In the genomic region with DNA sequence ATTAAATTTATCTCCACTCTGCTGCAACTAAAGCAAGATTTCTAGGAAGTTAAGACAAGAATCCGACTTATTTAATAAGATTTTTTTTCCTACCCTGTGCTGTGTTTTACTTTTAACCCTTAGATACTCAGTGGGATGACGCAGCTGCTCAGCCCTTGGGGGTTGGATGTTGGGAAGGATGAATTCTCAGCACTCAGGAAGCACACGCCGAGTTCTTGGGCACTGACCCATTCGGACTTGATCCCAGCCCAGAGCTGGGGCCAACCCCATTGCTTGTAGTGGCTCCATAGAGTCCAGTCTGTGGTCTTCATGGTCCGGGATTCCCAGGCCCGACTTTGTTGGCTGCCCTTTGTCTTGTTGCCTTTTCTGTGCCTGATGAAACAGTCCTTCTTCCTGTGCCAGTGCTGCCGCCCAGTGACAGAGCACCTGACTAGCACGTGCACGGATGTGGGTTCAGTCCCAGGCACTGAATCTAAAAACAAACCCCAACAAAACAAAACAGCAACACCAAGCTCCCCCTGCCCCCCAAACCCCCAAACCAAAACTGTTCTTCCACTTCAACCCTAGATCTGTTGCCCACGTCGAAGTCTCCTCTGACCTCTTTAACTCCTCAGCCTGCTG, we compare ENCODE assay signal across 8 mouse cellular contexts. TPM values are rescaled to one million over a fixed set of nuclear protein-coding genes. Genes with fewer than 3 reads are reported as not detected.
DNase-seq lines count a peak whose midpoint lies in the region; ATAC-seq and TF ChIP-seq lines count a peak whose summit lies in the region.

No protein-coding gene starts in this region.

- H3K27me3 ChIP-seq in MEL (ENCODE audit: control insufficient read depth in 1 of 2, insufficient read depth in 2 of 2, low read length in 2 of 2), result no peaks in the 10 kb centered on the region
- no peaks in the 10 kb centered on the region for H3K27me3 ChIP-seq in heart, embryonic 16.5 days (ENCODE audit: control insufficient read depth, insufficient read depth, low read length)
- H3K27me3 ChIP-seq in limb, embryonic 10.5 days (ENCODE audit: low read depth, poor library complexity, severe bottlenecking), result no peaks in the 10 kb centered on the region

- no peak overlapping the region for H3K27ac ChIP-seq in MEL (ENCODE audit: control insufficient read depth, low read depth, low read length)
- H3K27ac ChIP-seq in heart, embryonic 16.5 days (ENCODE audit: low read length), result peak overlapping the region; percentile 89
- 0 out of 2 replicates have a peak overlapping the region, but pooled peaks have one; percentile 26 for H3K27ac ChIP-seq in limb, embryonic 10.5 days

- H3K36me3 ChIP-seq in MEL (ENCODE audit: control insufficient read depth in 1 of 2, insufficient read depth in 2 of 2, low read length in 2 of 2), result peaks cover 35 to 62% of the 10 kb centered on the region in 2 experiments
- H3K36me3 ChIP-seq in heart, embryonic 16.5 days (ENCODE audit: control insufficient read depth, insufficient read depth), result no peaks in the 10 kb centered on the region
- H3K36me3 ChIP-seq in limb, embryonic 10.5 days, result no peaks in the 10 kb centered on the region

- peak overlapping the region; percentile 42; the same call in 1 of the 2 replicates for H3K4me2 ChIP-seq in heart, embryonic 16.5 days (ENCODE audit: low read depth, low read length)

- H3K4me1 ChIP-seq in MEL (ENCODE audit: control insufficient read depth in 1 of 2, insufficient read depth in 2 of 2, low read length in 2 of 2), result peaks cover 16 to 38% of the 10 kb centered on the region in 2 experiments
- H3K4me1 ChIP-seq in heart, embryonic 16.5 days (ENCODE audit: control insufficient read depth, insufficient read depth, low read length), result peaks cover 45% of the 10 kb centered on the region
- peaks cover 29% of the 10 kb centered on the region for H3K4me1 ChIP-seq in limb, embryonic 10.5 days

- TF ChIP-seq CTCF in MEL (IDR thresholded peaks at IDR 0.05 in 2 of 3, conservative IDR thresholded peaks at IDR 0.05 in 1 of 3; ENCODE audit: control insufficient read depth in 1 of 3, insufficient read depth in 1 of 3, low read depth in 2 of 3, low read length in 3 of 3, poor library complexity in 1 of 3, severe bottlenecking in 1 of 3), result peak in 2 of 3 experiments; percentile 36 to 45; a peak in 4 of 6 replicates

- TF ChIP-seq POLR2A in MEL (IDR thresholded peaks at IDR 0.05; ENCODE audit: control insufficient read depth in 1 of 2, insufficient read depth in 1 of 2, low read depth in 1 of 2, low read length in 2 of 2, poor library complexity in 1 of 2), result no peak; a peak in 1 of 4 replicates

- no peak overlapping the region for H3K4me3 ChIP-seq in MEL (ENCODE audit: control insufficient read depth in 1 of 2, insufficient read depth in 1 of 2, low read depth in 2 of 2, low read length in 2 of 2)
- H3K4me3 ChIP-seq in heart, embryonic 16.5 days (ENCODE audit: low read length), result no peak overlapping the region; the same call in 1 of the 2 replicates
- no peak overlapping the region for H3K4me3 ChIP-seq in limb, embryonic 10.5 days

- H3K79me2 ChIP-seq in MEL (ENCODE audit: control insufficient read depth, insufficient read depth, low read length, poor library complexity), result peaks cover 68% of the 10 kb centered on the region

- peak; percentile 58; the same call in 1 of the 2 replicates for ATAC-seq in heart, embryonic 16.5 days (replicated peaks; ENCODE audit: extremely low read depth, insufficient read depth, low FRiP score)

- TF ChIP-seq EP300 in MEL (IDR thresholded peaks at IDR 0.05; ENCODE audit: low read depth in 1 of 2, low read length in 2 of 2), result 0 out of 4 replicates have a peak, but pooled peaks of 1 of the 2 experiments have one; percentile 28

- peak; percentile 76 for DNase-seq in layer of hippocampus, adult 11-12 months (ENCODE audit: low spot score)
- no peak for DNase-seq in layer of hippocampus, adult 8-10 months (ENCODE audit: low spot score in 2 of 2)
- peak; percentile 24 for DNase-seq in MEL (ENCODE audit: low read depth, low spot score)
- peak; percentile 32 for DNase-seq in embryo, embryonic 10.5 days (ENCODE audit: low spot score)
- DNase-seq in limb, embryonic 10.5 days (ENCODE audit: low spot score), result no peak
- DNase-seq in naive thymus-derived CD4-positive, alpha-beta T cell, adult 2 months (ENCODE audit: low read depth), result peak; percentile 92
- peak; percentile 90 for DNase-seq in thymus, postnatal 25 days

- peak; percentile 27 for TF ChIP-seq RAD21 in MEL (IDR thresholded peaks at IDR 0.05; ENCODE audit: low read depth, low read length)

- no peaks in the 10 kb centered on the region for H3K9me3 ChIP-seq in MEL (replicated peaks; ENCODE audit: insufficient read depth, low read length)
- H3K9me3 ChIP-seq in heart, embryonic 16.5 days (replicated peaks; ENCODE audit: control insufficient read depth, low read length), result no peaks in the 10 kb centered on the region
- H3K9me3 ChIP-seq in limb, embryonic 10.5 days (replicated peaks), result no peaks in the 10 kb centered on the region

- WGBS in heart, embryonic 16.5 days, result 29% methylated on average over 12 of the region's 12 CpGs
- 46% methylated on average over 12 of the region's 12 CpGs for WGBS in limb, embryonic 10.5 days

- no peak overlapping the region for H3K9ac ChIP-seq in MEL (ENCODE audit: control insufficient read depth, low read depth, low read length, poor library complexity, severe bottlenecking)
- H3K9ac ChIP-seq in heart, embryonic 16.5 days (ENCODE audit: low read length), result 0 out of 2 replicates have a peak overlapping the region, but pooled peaks have one; percentile 38

TF ChIP-seq in MEL, 35 proteins besides CTCF, POLR2A, EP300 and RAD21:
- TF ChIP-seq MEF2A (IDR thresholded peaks at IDR 0.05; ENCODE audit: extremely low read depth, insufficient replicate concordance, low read depth, low read length, poor library complexity, severe bottlenecking) (no peak), BHLHE40 (IDR thresholded peaks at IDR 0.05; ENCODE audit: borderline replicate concordance, low read depth, low read length) (peak; percentile 17; the same call in 1 of the 2 replicates), TCF12 (IDR thresholded peaks at IDR 0.05; ENCODE audit: low read depth, low read length) (no peak), MAX (IDR thresholded peaks at IDR 0.05; ENCODE audit: low read length) (no peak), ZNF384 (IDR thresholded peaks at IDR 0.05; ENCODE audit: low read depth, low read length) (0 out of 2 replicates have a peak, but pooled peaks have one; percentile 18), SMC3 (IDR thresholded peaks at IDR 0.05; ENCODE audit: low read depth, low read length) (peak; percentile 18; the same call in 1 of the 2 replicates)
TF ChIP-seq in MEL: peak in this region for 3.

RNA-seq across cellular contexts. Expression of gene Mbnl1, which starts 43.5 kb away (rescaled TPM):
- total RNA-seq in layer of hippocampus, adult 8-10 months (2022), result 100 to 1,000 TPM; 160 to 169 (median 162) TPM
- total RNA-seq in MEL (2012; rRNA removed), result 323 and 341 TPM in 2 replicates
- polyA plus RNA-seq in MEL (2012; ENCODE audit: insufficient read depth in 1 of 2, insufficient read length in 2 of 2, low read depth in 1 of 2, low replicate concordance in 2 of 2, missing spikeins in 1 of 2), result 100 to 1,000 TPM; 250 to 371 TPM
- 86.0 and 92.8 TPM in 2 replicates for polyA plus RNA-seq in heart, embryonic 16.5 days (2015; fragmentation: Nextera tagmentation; extraction: Ambion mirVana)
- polyA plus RNA-seq in limb, embryonic 10.5 days (2016; fragmentation: Nextera tagmentation; extraction: Ambion mirVana), result 51.2 and 53.1 TPM in 2 replicates

Comparison
In these comparisons a context has a peak if more than half of its experiments do, and no peak if none do; other contexts are left out.
1. DNase-seq: peak in layer of hippocampus, adult 11-12 months (single experiment), MEL (single experiment), embryo, embryonic 10.5 days (single experiment), naive thymus-derived CD4-positive, alpha-beta T cell, adult 2 months (single experiment) and thymus, postnatal 25 days (single experiment); none in layer of hippocampus, adult 8-10 months (0 of 2) and limb, embryonic 10.5 days (single experiment).